Mouse (Mus musculus): ENCODE measurements around the gene Eps8. TPM values are rescaled to one million over a fixed set of nuclear protein-coding genes. Genes with fewer than 3 reads are reported as not detected.

The Eps8 gene
- polyA plus RNA-seq, 1 experiment: 66.0 TPM

- Histone ChIP-seq H3K27me3 (ENCODE audit: control insufficient read depth, insufficient read depth, low read length) (no peaks in the 10 kb centered on the region), H3K36me3 (ENCODE audit: control insufficient read depth, insufficient read depth, low read length) (no peaks in the 10 kb centered on the region), H3K4me3 (ENCODE audit: low read depth, low read length) (no peak overlapping the region), H3K4me1 (ENCODE audit: control insufficient read depth, insufficient read depth, insufficient read length, low read length) (no peaks in the 10 kb centered on the region), H3K27ac (ENCODE audit: insufficient read depth, low read depth, low read length) (no peak overlapping the region)
- 69% methylated on average over 3 of the region's 3 CpGs for WGBS
- TF ChIP-seq POLR2A (IDR thresholded peaks at IDR 0.05; ENCODE audit: low read depth, low read length): no peak
- no peak for TF ChIP-seq CTCF (IDR thresholded peaks at IDR 0.05; ENCODE audit: extremely low read depth, insufficient read length, insufficient replicate concordance, low read depth, low read length)
These were observed 13.7 kb upstream of the Eps8 start for GRCm38 (mm10) chr6:137668331-137668730.

GRCm38 (mm10) chr6:137667665-137668064 is 13.0 kb upstream of the Eps8 start:
- H3K36me3 ChIP-seq (ENCODE audit: control insufficient read depth, insufficient read depth, low read length): no peaks in the 10 kb centered on the region
- no peaks in the 10 kb centered on the region for H3K4me1 ChIP-seq (ENCODE audit: control insufficient read depth, insufficient read depth, insufficient read length, low read length)
- H3K27me3 ChIP-seq (ENCODE audit: control insufficient read depth, insufficient read depth, low read length): no peaks in the 10 kb centered on the region
- no peak overlapping the region for H3K27ac ChIP-seq (ENCODE audit: insufficient read depth, low read depth, low read length)
- no peak for TF ChIP-seq CTCF (IDR thresholded peaks at IDR 0.05; ENCODE audit: extremely low read depth, insufficient read length, insufficient replicate concordance, low read depth, low read length)
- TF ChIP-seq POLR2A (IDR thresholded peaks at IDR 0.05; ENCODE audit: low read depth, low read length): no peak
- WGBS: 66% methylated on average over 3 of the region's 3 CpGs
- no peak overlapping the region for H3K4me3 ChIP-seq (ENCODE audit: low read depth, low read length)

GRCm38 (mm10) chr6:137664936-137665335 is 10.3 kb upstream of the Eps8 start:
- TF ChIP-seq CTCF (IDR thresholded peaks at IDR 0.05; ENCODE audit: extremely low read depth, insufficient read length, insufficient replicate concordance, low read depth, low read length): no peak
- TF ChIP-seq POLR2A (IDR thresholded peaks at IDR 0.05; ENCODE audit: low read depth, low read length): no peak
- no peaks in the 10 kb centered on the region for H3K27me3 ChIP-seq (ENCODE audit: control insufficient read depth, insufficient read depth, low read length)
- 69% methylated on average over 3 of the region's 3 CpGs for WGBS

GRCm38 (mm10) chr6:137661583-137662365 is 7.1 kb upstream of the Eps8 start:
- Histone ChIP-seq H3K4me1 (ENCODE audit: control insufficient read depth, insufficient read depth, insufficient read length, low read length) (no peaks in the 10 kb centered on the region), H3K4me3 (ENCODE audit: low read depth, low read length) (no peak overlapping the region), H3K27ac (ENCODE audit: insufficient read depth, low read depth, low read length) (no peak overlapping the region), H3K36me3 (ENCODE audit: control insufficient read depth, insufficient read depth, low read length) (no peaks in the 10 kb centered on the region), H3K27me3 (ENCODE audit: control insufficient read depth, insufficient read depth, low read length) (no peaks in the 10 kb centered on the region)
- 93% methylated on average over 23 of the region's 23 CpGs for WGBS
- TF ChIP-seq CTCF (IDR thresholded peaks at IDR 0.05; ENCODE audit: extremely low read depth, insufficient read length, insufficient replicate concordance, low read depth, low read length): no peak
- TF ChIP-seq POLR2A (IDR thresholded peaks at IDR 0.05; ENCODE audit: low read depth, low read length): no peak

More at GRCm38 (mm10) chr6:137664936-137665335, 10.3 kb upstream of the Eps8 start:
- Histone ChIP-seq H3K4me1 (ENCODE audit: control insufficient read depth, insufficient read depth, insufficient read length, low read length) (no peaks in the 10 kb centered on the region), H3K4me3 (ENCODE audit: low read depth, low read length) (no peak overlapping the region), H3K27ac (ENCODE audit: insufficient read depth, low read depth, low read length) (no peak overlapping the region), H3K36me3 (ENCODE audit: control insufficient read depth, insufficient read depth, low read length) (no peaks in the 10 kb centered on the region)

- TF ChIP-seq POLR2A (IDR thresholded peaks at IDR 0.05; ENCODE audit: low read depth, low read length) (no peak), CTCF (IDR thresholded peaks at IDR 0.05; ENCODE audit: extremely low read depth, insufficient read length, insufficient replicate concordance, low read depth, low read length) (peak; percentile 38; the same call in 1 of the 2 replicates)
- Histone ChIP-seq H3K4me3 (ENCODE audit: low read depth, low read length) (no peak overlapping the region), H3K4me1 (ENCODE audit: control insufficient read depth, insufficient read depth, insufficient read length, low read length) (no peaks in the 10 kb centered on the region), H3K27ac (ENCODE audit: insufficient read depth, low read depth, low read length) (no peak overlapping the region), H3K36me3 (ENCODE audit: control insufficient read depth, insufficient read depth, low read length) (no peaks in the 10 kb centered on the region), H3K27me3 (ENCODE audit: control insufficient read depth, insufficient read depth, low read length) (no peaks in the 10 kb centered on the region)
- 81% methylated on average over 12 of the region's 12 CpGs for WGBS
These were observed 3.9 kb upstream of the Eps8 start for GRCm38 (mm10) chr6:137658426-137659088.

- no peak for TF ChIP-seq POLR2A (IDR thresholded peaks at IDR 0.05; ENCODE audit: low read depth, low read length)
- TF ChIP-seq CTCF (IDR thresholded peaks at IDR 0.05; ENCODE audit: extremely low read depth, insufficient read length, insufficient replicate concordance, low read depth, low read length): no peak
- no peaks in the 10 kb centered on the region for H3K27me3 ChIP-seq (ENCODE audit: control insufficient read depth, insufficient read depth, low read length)
- H3K4me1 ChIP-seq (ENCODE audit: control insufficient read depth, insufficient read depth, insufficient read length, low read length): no peaks in the 10 kb centered on the region
- H3K36me3 ChIP-seq (ENCODE audit: control insufficient read depth, insufficient read depth, low read length): no peaks in the 10 kb centered on the region
- no peak overlapping the region for H3K4me3 ChIP-seq (ENCODE audit: low read depth, low read length)
- 91% methylated on average over 6 of the region's 6 CpGs for WGBS
- no peak overlapping the region for H3K27ac ChIP-seq (ENCODE audit: insufficient read depth, low read depth, low read length)
These were observed 2.5 kb upstream of the Eps8 start for GRCm38 (mm10) chr6:137657203-137657602.

GRCm38 (mm10) chr6:137649528-137649927 is 5.1 kb downstream of the Eps8 start:
- TF ChIP-seq POLR2A (IDR thresholded peaks at IDR 0.05; ENCODE audit: low read depth, low read length): no peak
- Histone ChIP-seq H3K36me3 (ENCODE audit: control insufficient read depth, insufficient read depth, low read length) (no peaks in the 10 kb centered on the region), H3K27me3 (ENCODE audit: control insufficient read depth, insufficient read depth, low read length) (no peaks in the 10 kb centered on the region), H3K4me1 (ENCODE audit: control insufficient read depth, insufficient read depth, insufficient read length, low read length) (peaks cover 5% of the 10 kb centered on the region; the same call in 1 of the 2 replicates), H3K4me3 (ENCODE audit: low read depth, low read length) (peak overlapping the region; percentile 72), H3K27ac (ENCODE audit: insufficient read depth, low read depth, low read length) (no peak overlapping the region)
- WGBS: 11% methylated on average over 7 of the region's 7 CpGs
